Mouse (Mus musculus) limb, embryonic 11.5 days (tissue): ENCODE measurements around the gene Ren1. TPM values are rescaled to one million over a fixed set of nuclear protein-coding genes. Genes with fewer than 3 reads are reported as not detected.

Experiments used
- ATAC-seq: fragments of 200-750 bp; cut with Nextera tagmentation; 2 replicates; pipeline ENCODE4 v1.8.0; 2017; ENCODE audit warnings: low read depth; ENCODE audit not compliant: insufficient number of reproducible peaks, low FRiP score, low TSS enrichment
- DNase-seq: peaks from one replicate; pipeline ENCODE4 v3.0.0-alpha.2; 2015; ENCODE audit warnings: low spot score
- H3K27ac ChIP-seq: fragments of 300-500 bp; sonication (generic); replicated peaks from 2 replicates; pipeline ENCODE4 v1.5.1; 2014; ENCODE audit warnings: low read depth, mild to moderate bottlenecking, low read length
- H3K27me3 ChIP-seq: fragments of 300-500 bp; sonication (generic); 2 replicates; pipeline ENCODE4 v1.6.1; 2014; ENCODE audit warnings: mild to moderate bottlenecking, low read length, mixed read lengths; ENCODE audit not compliant: control insufficient read depth, insufficient read depth
- H3K36me3 ChIP-seq: fragments of 300-500 bp; sonication (generic); 2 replicates; pipeline ENCODE4 v1.6.1; 2014; ENCODE audit warnings: mild to moderate bottlenecking, low read length, moderate library complexity, mixed read lengths; ENCODE audit not compliant: control insufficient read depth, insufficient read depth
- H3K4me1 ChIP-seq: fragments of 300-500 bp; sonication (generic); 2 replicates; pipeline ENCODE4 v1.6.1; 2014; ENCODE audit warnings: low read length, mixed read lengths; ENCODE audit not compliant: control insufficient read depth, insufficient read depth
- H3K4me2 ChIP-seq: fragments of 300-500 bp; sonication (generic); 2 replicates; pipeline ENCODE4 v1.6.1; 2014; ENCODE audit warnings: low read depth, mild to moderate bottlenecking, moderate library complexity; ENCODE audit not compliant: severe bottlenecking
- H3K4me3 ChIP-seq: fragments of 300-500 bp; sonication (generic); 2 replicates; pipeline ENCODE4 v1.5.1; 2014; ENCODE audit warnings: low read depth, low read length
- H3K9ac ChIP-seq: fragments of 300-500 bp; sonication (generic); 2 replicates; pipeline ENCODE4 v1.6.1; 2014; ENCODE audit warnings: mild to moderate bottlenecking, low read length
- H3K9me3 ChIP-seq: fragments of 300-500 bp; sonication (generic); 2 replicates; pipeline ENCODE4 v1.6.1; 2016; ENCODE audit warnings: low read length; ENCODE audit not compliant: control insufficient read depth
- WGBS: fragments of 180-500 bp; shearing (Covaris S2); extraction: QIAGEN DNeasy Blood & Tissue Kit; methylation state at CpG from one replicate; pipeline ENCODE4 v1.1.7; 2014; 5-methylcytosine and 5-hydroxymethylcytosine counted together
- polyA plus RNA-seq: library from polyadenylated mRNA; unstranded; fragments of >200 nt; fragmentation: Nextera tagmentation; extraction: Ambion mirVana; gene quantifications from 2 replicates; pipeline ENCODE4 v1.2.1, GENCODE M21; 2014

Gene Ren1
- polyA plus RNA-seq, 1 experiment from 2014 or later = not detected

GRCm38 (mm10) chr1:133316577-133316976 is 33.7 kb upstream of the Ren1 start:
- H3K4me3 ChIP-seq = no peak overlapping the region
- H3K4me1 ChIP-seq = no peaks in the 10 kb centered on the region
- H3K27me3 ChIP-seq = no peaks in the 10 kb centered on the region
- DNase-seq (no peak), ATAC-seq (no peak)
- H3K4me2 ChIP-seq = no peak overlapping the region
- 80% methylated on average over 4 of the region's 4 CpGs for WGBS
- no peaks in the 10 kb centered on the region; the same call in 1 of the 2 replicates for H3K9me3 ChIP-seq
- no peak overlapping the region for H3K27ac ChIP-seq
- H3K9ac ChIP-seq = no peak overlapping the region
- no peaks in the 10 kb centered on the region for H3K36me3 ChIP-seq

GRCm38 (mm10) chr1:133317149-133317548 is 33.2 kb upstream of the Ren1 start:
- ATAC-seq (no peak), DNase-seq (no peak)
- no peak overlapping the region for H3K9ac ChIP-seq
- no peaks in the 10 kb centered on the region for H3K4me1 ChIP-seq
- H3K27me3 ChIP-seq = no peaks in the 10 kb centered on the region
- 73% methylated on average over 1 of the region's 1 CpGs for WGBS
- no peak overlapping the region for H3K27ac ChIP-seq
- no peak overlapping the region for H3K4me2 ChIP-seq
- H3K36me3 ChIP-seq = no peaks in the 10 kb centered on the region
- H3K9me3 ChIP-seq = no peaks in the 10 kb centered on the region; the same call in 1 of the 2 replicates
- H3K4me3 ChIP-seq = no peak overlapping the region

- no peak within 1 kb of the TSS for H3K9ac ChIP-seq
- no peak within 1 kb of the TSS for H3K4me2 ChIP-seq
- no peaks in the 10 kb centered on the region for H3K27me3 ChIP-seq
- no peak for DNase-seq
- no peaks in the 10 kb centered on the region; the same call in 1 of the 2 replicates for H3K9me3 ChIP-seq
- H3K36me3 ChIP-seq = no peaks in the 10 kb centered on the region
- no peaks in the 10 kb centered on the region for H3K4me1 ChIP-seq
- no peak within 1 kb of the TSS for H3K4me3 ChIP-seq
- H3K27ac ChIP-seq = no peak within 1 kb of the TSS
- WGBS = 88% methylated on average over 13 of the region's 13 CpGs
- no peak for ATAC-seq
Measured at GRCm38 (mm10) chr1:133321267-133321925, 28.9 kb upstream of the Ren1 start, which contains the start of gene Kiss1. Kiss1 (plus strand) TSS chr1:133321875.

- Histone ChIP-seq H3K27me3 (no peaks in the 10 kb centered on the region), H3K4me1 (no peaks in the 10 kb centered on the region), H3K4me3 (no peak overlapping the region), H3K4me2 (no peak overlapping the region), H3K27ac (no peak overlapping the region), H3K9me3 (no peaks in the 10 kb centered on the region; the same call in 1 of the 2 replicates), H3K36me3 (no peaks in the 10 kb centered on the region), H3K9ac (no peak overlapping the region; the same call in 1 of the 2 replicates)
- ATAC-seq (no peak), DNase-seq (no peak)
- 43% methylated on average over 5 of the region's 5 CpGs for WGBS
Measured at GRCm38 (mm10) chr1:133323333-133323732, 27.0 kb upstream of the Ren1 start.

- Histone ChIP-seq H3K4me2 (no peak overlapping the region), H3K36me3 (no peaks in the 10 kb centered on the region), H3K9me3 (no peaks in the 10 kb centered on the region), H3K27me3 (peaks cover 15% of the 10 kb centered on the region), H3K27ac (no peak overlapping the region), H3K9ac (no peak overlapping the region), H3K4me3 (no peak overlapping the region), H3K4me1 (no peaks in the 10 kb centered on the region)
- no peak for ATAC-seq
- 80% methylated on average over 8 of the region's 8 CpGs for WGBS
- DNase-seq = no peak
Measured at GRCm38 (mm10) chr1:133325951-133326350, 24.4 kb upstream of the Ren1 start.

- Histone ChIP-seq H3K4me3 (no peak overlapping the region), H3K27me3 (peaks cover 15% of the 10 kb centered on the region), H3K9me3 (no peaks in the 10 kb centered on the region), H3K36me3 (no peaks in the 10 kb centered on the region), H3K27ac (no peak overlapping the region), H3K4me2 (no peak overlapping the region), H3K4me1 (no peaks in the 10 kb centered on the region), H3K9ac (no peak overlapping the region)
- WGBS = 59% methylated on average over 5 of the region's 5 CpGs
- ATAC-seq (no peak), DNase-seq (no peak)
Measured at GRCm38 (mm10) chr1:133327094-133327493, 23.2 kb upstream of the Ren1 start.

GRCm38 (mm10) chr1:133328299-133328795 is 22.0 kb upstream of the Ren1 start:
- Histone ChIP-seq H3K4me2 (no peak overlapping the region), H3K27ac (no peak overlapping the region), H3K9ac (no peak overlapping the region), H3K27me3 (peaks cover 15% of the 10 kb centered on the region), H3K4me1 (no peaks in the 10 kb centered on the region), H3K36me3 (no peaks in the 10 kb centered on the region), H3K4me3 (no peak overlapping the region), H3K9me3 (no peaks in the 10 kb centered on the region)
- 83% methylated on average over 6 of the region's 6 CpGs for WGBS
- DNase-seq (no peak), ATAC-seq (no peak)

- Histone ChIP-seq H3K4me2 (peak overlapping the region; percentile 70), H3K9me3 (no peaks in the 10 kb centered on the region), H3K27ac (no peak overlapping the region), H3K36me3 (no peaks in the 10 kb centered on the region), H3K27me3 (peaks cover 15% of the 10 kb centered on the region), H3K9ac (peak overlapping the region; percentile 47), H3K4me3 (peak overlapping the region; percentile 25), H3K4me1 (no peaks in the 10 kb centered on the region)
- DNase-seq (peak; percentile 46), ATAC-seq (no peak)
- 7% methylated on average over 34 of the region's 34 CpGs for WGBS
Measured at GRCm38 (mm10) chr1:133328896-133329637, 21.2 kb upstream of the Ren1 start.
